Mouse (Mus musculus) heart, adult 2 months (tissue): ENCODE measurements around the gene Ugt1a6a.
"Not testable (repeated sequence)": the region's sequence is repeated elsewhere in the genome, so short reads cannot be mapped to it uniquely, and the experiment has no call there.

ENCODE experiments used
- CTCF ChIP-seq: fragments of 200-600 bp; IDR thresholded peaks from 2 replicates; pipeline ENCODE4 v1.8.1; 2022; ENCODE audit warnings: antibody characterized with exemption, mild to moderate bottlenecking, moderate library complexity
- EP300 ChIP-seq: fragments of 200-500 bp; IDR thresholded peaks from 2 replicates; pipeline ENCODE4 v1.6.1; 2011; ENCODE audit warnings: low read depth, low read length, control low read depth; ENCODE audit not compliant: insufficient read depth
- POLR2A ChIP-seq: fragments of 200-500 bp; IDR thresholded peaks from 2 replicates; pipeline ENCODE4 v1.6.1; 2011; ENCODE audit warnings: mild to moderate bottlenecking, low read depth, low read length, control low read depth; ENCODE audit not compliant: insufficient read depth

DNA sequence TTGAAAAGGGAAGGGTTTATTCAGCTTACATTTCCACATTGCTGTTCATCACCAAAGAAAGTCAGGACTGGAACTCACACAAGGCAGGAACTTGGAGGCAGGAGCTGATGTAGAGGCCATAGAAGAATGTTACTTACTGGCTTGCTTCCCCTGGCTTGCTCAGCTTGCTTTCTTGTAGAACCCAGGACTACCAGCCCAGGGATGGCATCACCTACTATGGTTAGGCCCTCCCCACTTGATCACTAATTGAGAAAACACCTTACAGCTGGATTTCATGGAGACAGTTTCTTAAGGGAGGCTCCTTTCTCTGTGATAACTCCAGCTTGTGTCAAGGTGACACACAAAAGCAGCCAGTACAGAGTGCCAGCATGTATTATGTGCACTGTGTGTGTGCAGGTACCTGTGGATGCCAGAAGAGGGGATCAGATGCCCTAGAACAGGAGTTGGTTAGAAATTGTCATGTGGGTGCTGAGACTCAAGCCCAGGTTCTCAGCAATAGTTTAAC, 88.5 kb downstream of the Ugt1a6a start:
- TF ChIP-seq POLR2A, EP300, CTCF: not testable (repeated sequence)
